Mouse (Mus musculus): ENCODE results near the gene Slc38a3.

DNA sequence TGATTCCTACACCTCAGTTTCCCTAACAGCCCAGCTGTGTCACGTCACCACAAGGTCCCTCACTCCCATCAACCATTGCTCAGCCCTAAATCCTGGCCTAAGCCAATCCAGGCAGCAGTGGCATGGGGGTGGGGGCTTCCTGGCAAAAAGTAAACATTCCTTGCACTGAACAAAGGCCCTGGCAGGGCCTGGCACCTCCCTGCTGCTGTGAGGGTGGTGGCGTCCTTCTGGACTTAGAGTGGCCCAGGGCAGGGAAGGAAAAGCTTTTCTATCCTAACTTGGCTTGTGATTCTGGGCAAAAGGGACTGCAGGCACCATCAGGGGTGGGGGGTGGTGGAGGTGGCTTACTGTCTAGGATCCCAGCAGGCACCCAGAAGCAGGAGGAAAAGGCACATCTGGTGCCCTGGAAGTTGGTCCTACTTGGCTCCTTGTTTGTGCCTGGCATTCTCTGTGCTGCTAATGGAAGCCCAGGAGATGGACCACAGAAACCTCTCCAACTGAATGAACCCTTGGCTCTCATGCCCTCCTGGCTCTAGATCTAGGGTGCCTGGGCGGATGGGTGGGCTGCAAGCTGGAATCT is 33.4 kb upstream of the Slc38a3 start:
- no peak for TF ChIP-seq CTCF (IDR thresholded peaks at IDR 0.05; ENCODE audit: low read depth)
- TF ChIP-seq EP300 (IDR thresholded peaks at IDR 0.05; ENCODE audit: low read depth), result no peak

Data from heart, postnatal 0 days (tissue).